Mouse (Mus musculus) spleen, postnatal 10 days (tissue): ENCODE results near the gene Ell.
A peak's percentile ranks its signal among the peaks of the same experiment; 100 is the strongest.
"Not testable (repeated sequence)": the region's sequence is repeated elsewhere in the genome, so short reads cannot be mapped to it uniquely, and the experiment has no call there.

Experiments used
- DNase-seq, 2 experiments: peaks; one replicate each; pipeline ENCODE4 v3.0.0; 2021 to 2022; ENCODE audit warnings: low spot score in 2 of 2

Gene Ell

GRCm38 (mm10) chr8:70506328-70507026 lies 32.8 kb upstream of the Ell start, which contains the start of gene Rex1bd:
TSS of gene Rex1bd (minus strand) at chr8:70506752.
- DNase-seq = peak; percentile 97

- DNase-seq = no peak
These were observed 32.2 kb upstream of the Ell start for GRCm38 (mm10) chr8:70507027-70507393.

DNA sequence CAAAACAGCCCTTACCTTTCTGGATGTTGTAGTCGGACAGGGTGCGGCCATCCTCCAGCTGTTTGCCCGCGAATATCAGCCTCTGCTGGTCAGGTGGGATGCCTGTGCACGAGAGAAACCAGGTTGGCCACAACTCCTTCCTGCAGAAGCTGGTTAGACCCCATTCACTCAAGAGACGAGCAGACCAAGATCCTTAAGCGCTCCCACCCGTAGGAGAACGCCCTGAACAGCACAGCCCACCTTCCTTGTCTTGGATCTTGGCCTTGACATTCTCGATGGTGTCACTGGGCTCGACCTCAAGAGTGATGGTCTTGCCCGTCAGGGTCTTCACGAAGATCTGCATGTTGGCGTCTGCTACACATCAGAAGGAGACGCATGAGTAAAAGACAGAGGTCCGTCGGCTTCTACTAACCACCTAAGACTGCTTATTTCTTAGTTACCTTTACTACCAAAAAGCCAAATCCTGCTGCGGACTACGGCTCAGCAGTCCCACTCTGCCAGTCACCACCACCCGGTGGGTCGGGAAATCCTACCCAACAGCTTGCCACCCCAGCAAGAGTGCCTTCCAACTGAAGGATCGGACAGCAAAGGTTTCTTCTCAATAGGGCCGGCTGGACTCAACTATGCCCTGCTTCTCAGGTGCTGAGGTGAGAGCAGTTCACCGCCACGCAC lies 29.8 kb upstream of the Ell start:
- DNase-seq = no peak

GRCm38 (mm10) chr8:70510228-70510915 lies 28.9 kb upstream of the Ell start, which contains the start of gene Uba52:
TSS of gene Uba52 (minus strand) at chr8:70510801.
- peak; percentile 95 to 97 for DNase-seq

- not testable (repeated sequence) for DNase-seq
These were observed 28.1 kb upstream of the Ell start for GRCm38 (mm10) chr8:70511174-70511573.

GRCm38 (mm10) chr8:70511770-70512169 lies 27.5 kb upstream of the Ell start:
- DNase-seq = no peak

GRCm38 (mm10) chr8:70512253-70512903 lies 26.9 kb upstream of the Ell start:
- no peak for DNase-seq

GRCm38 (mm10) chr8:70513441-70513840 lies 25.8 kb upstream of the Ell start:
- no peak for DNase-seq

DNA sequence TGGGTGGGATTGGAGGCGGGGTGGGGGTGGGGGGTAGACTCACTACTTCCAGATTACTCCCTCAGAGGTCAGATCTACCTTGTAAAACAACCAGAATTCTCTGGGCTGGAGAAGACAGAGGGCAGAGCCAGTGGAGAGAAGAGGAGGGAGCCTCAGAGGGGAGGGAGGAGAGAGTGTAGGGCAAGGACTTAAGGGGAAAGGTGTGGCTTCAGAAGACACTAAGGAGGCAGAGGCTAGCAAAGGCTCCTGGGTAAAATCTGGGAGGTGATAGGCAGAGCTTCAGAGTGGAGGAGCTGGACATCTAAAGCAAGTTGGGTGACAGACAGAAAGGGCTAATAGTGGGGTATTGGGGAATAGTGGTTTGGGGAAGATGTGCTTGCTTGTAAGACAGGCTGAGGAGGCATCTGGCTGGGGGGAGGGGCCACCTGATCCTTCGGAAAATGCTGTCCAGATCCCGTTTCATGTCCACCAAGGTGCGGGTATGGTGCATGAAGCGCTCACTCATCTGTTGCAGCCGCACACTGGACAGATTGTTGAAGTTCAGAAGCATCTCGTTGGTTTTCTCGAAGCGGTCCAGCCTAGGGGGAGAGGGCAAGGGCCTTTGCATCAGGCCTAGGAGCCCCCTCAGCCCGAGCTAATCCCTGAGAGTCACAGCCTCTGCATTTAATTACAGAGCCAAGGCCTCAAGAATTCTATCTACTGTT lies 21.2 kb upstream of the Ell start:
- no peak for DNase-seq

GRCm38 (mm10) chr8:70519043-70519442 lies 20.2 kb upstream of the Ell start:
- no peak for DNase-seq

DNA sequence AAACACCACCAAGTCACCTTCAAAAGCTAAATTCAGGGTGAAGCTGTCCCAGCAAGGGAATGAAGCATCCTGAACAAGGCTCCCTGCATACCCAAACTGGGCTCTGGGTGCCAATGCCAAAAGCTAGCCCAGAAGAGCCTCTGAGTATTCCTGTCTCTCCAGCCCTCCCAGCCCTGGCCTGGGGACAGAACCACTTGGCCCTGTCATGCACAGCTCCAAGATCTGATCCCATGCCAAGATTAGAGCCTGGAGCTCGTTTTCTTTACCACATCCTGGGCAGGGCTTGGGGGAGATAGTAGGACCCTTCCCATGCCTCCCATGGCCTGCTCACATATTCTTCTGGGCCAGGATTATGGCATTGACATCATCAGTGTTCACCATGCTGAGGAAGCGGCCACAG lies 19.7 kb upstream of the Ell start:
- no peak for DNase-seq

- peak; percentile 92 to 96 for DNase-seq
These were observed 16.5 kb upstream of the Ell start for GRCm38 (mm10) chr8:70522592-70523403.

- peak in 1 of 2 experiments; percentile 59 for DNase-seq
These were observed 12.1 kb upstream of the Ell start for GRCm38 (mm10) chr8:70527111-70527511.

DNA sequence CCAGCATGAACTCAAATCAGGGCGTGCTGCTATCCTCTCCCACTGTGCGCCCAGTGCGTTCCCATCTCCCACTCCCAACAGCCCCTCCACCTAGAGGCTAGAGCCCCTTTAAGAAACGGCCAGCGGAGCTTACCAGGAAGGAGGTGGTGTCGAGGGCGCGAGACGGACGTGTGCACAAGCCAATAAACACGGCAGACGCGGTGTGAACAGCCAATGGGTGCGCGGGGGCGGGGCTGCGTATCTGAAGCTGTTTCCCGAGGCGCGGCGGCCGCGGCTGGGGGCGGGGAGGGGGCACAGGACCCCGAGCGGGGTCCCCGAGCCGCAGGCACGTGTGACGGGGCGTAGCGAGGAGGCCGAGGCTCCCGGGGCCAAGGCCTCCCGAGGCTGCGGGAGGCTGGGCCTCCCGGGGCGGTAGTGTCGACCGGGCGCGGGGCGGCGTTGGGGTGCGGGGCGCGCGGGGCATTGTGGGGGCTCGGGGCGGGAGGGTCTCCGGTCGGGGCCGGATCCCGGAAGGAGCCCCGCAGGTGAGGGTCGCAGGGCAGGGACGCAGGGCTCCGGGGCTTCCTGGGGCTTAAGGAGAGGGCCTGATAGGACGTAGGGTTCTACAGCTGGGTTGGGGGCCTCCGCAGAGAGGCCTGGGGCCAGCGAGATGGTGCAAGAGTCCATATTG lies 11.6 kb upstream of the Ell start, which contains the start of the genes Fkbp8 and Kxd1:
Fkbp8 (plus strand) TSS at position 213 of the 670 bp plus-strand sequence.
Kxd1 (minus strand) TSS at position 445 of the 670 bp plus-strand sequence.
- DNase-seq = peak; percentile 98 to 100

- DNase-seq = no peak
These were observed 11.0 kb upstream of the Ell start for GRCm38 (mm10) chr8:70528182-70528797.

GRCm38 (mm10) chr8:70529299-70529698 lies 10.0 kb upstream of the Ell start:
- no peak for DNase-seq

DNA sequence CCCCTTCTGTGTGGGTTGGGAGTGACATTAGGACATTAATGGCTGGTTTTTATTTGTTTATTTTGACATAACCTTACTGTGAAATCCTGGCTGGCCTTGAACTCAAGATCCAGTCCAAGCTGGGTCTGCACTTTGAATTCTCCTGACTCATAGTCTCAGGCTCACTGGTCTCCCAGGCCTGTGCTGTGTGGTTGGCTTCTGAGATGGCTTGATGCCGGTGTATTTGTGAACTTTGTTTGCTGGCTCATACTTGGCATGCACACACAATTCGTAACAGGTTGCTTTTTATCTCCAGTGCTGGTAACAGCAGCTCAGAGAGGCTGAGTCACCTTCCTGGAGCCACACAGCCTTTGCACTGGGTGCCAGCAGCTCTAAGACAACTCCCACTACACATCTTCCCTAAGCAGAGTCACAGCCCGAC lies 9.5 kb upstream of the Ell start:
- DNase-seq = no peak

- peak in 1 of 2 experiments; percentile 54 for DNase-seq
These were observed 8.9 kb upstream of the Ell start for GRCm38 (mm10) chr8:70530314-70530713.

- no peak for DNase-seq
These were observed 5.0 kb upstream of the Ell start for GRCm38 (mm10) chr8:70534281-70534680.
